Mouse (Mus musculus) hindbrain, embryonic 11.5 days (tissue): ENCODE results near the gene Lemd1. TPM values are rescaled to one million over a fixed set of nuclear protein-coding genes. Genes with fewer than 3 reads are reported as not detected.

Source experiments
- ATAC-seq: fragments of 200-750 bp; cut with Nextera tagmentation; 2 replicates; pipeline ENCODE4 v1.8.0; 2017; ENCODE audit warnings: mild to moderate bottlenecking, moderate TSS enrichment, moderate library complexity; ENCODE audit not compliant: low FRiP score
- DNase-seq: peaks from one replicate; pipeline ENCODE4 v3.0.0-alpha.2; 2015; ENCODE audit warnings: low spot score
- H3K27ac ChIP-seq: fragments of 300-500 bp; sonication (generic); 2 replicates; pipeline ENCODE4 v1.5.1; 2014; ENCODE audit warnings: mild to moderate bottlenecking, low read depth, low read length
- H3K27me3 ChIP-seq: fragments of 300-500 bp; sonication (generic); 2 replicates; pipeline ENCODE4 v1.6.1; 2014; ENCODE audit warnings: mild to moderate bottlenecking, low read length, moderate library complexity, mixed read lengths; ENCODE audit not compliant: control insufficient read depth, insufficient read depth
- H3K36me3 ChIP-seq: fragments of 300-500 bp; sonication (generic); 2 replicates; pipeline ENCODE4 v1.6.1; 2014; ENCODE audit warnings: mild to moderate bottlenecking, low read length, moderate library complexity, mixed read lengths; ENCODE audit not compliant: control insufficient read depth, insufficient read depth
- H3K4me1 ChIP-seq: fragments of 300-500 bp; sonication (generic); replicated peaks from 2 replicates; pipeline ENCODE4 v1.6.1; 2014; ENCODE audit warnings: low read length, mixed read lengths; ENCODE audit not compliant: control insufficient read depth, insufficient read depth
- H3K4me2 ChIP-seq: fragments of 300-500 bp; sonication (generic); replicated peaks from 2 replicates; pipeline ENCODE4 v1.6.1; 2014; ENCODE audit warnings: mild to moderate bottlenecking, low read depth, low read length
- H3K4me3 ChIP-seq: fragments of 300-500 bp; sonication (generic); 2 replicates; pipeline ENCODE4 v1.5.1; 2014; ENCODE audit warnings: low read depth, low read length
- H3K9ac ChIP-seq: fragments of 300-500 bp; sonication (generic); 2 replicates; pipeline ENCODE4 v1.6.1; 2014; ENCODE audit warnings: low read depth, low read length
- H3K9me3 ChIP-seq: fragments of 300-500 bp; sonication (generic); 2 replicates; pipeline ENCODE4 v1.6.1; 2016; ENCODE audit warnings: low read length; ENCODE audit not compliant: control insufficient read depth
- WGBS: fragments of 180-500 bp; shearing (Covaris S2); extraction: QIAGEN DNeasy Blood & Tissue Kit; methylation state at CpG from one replicate; pipeline ENCODE4 v1.1.7; 2014; 5-methylcytosine and 5-hydroxymethylcytosine counted together
- polyA plus RNA-seq: library from polyadenylated mRNA; unstranded; fragments of >200 nt; fragmentation: Nextera tagmentation; extraction: Ambion mirVana; gene quantifications from 2 replicates; pipeline ENCODE4 v1.2.1, GENCODE M21; 2014

The Lemd1 gene
- polyA plus RNA-seq, 1 experiment from 2014 or later: 11.3 TPM

DNA sequence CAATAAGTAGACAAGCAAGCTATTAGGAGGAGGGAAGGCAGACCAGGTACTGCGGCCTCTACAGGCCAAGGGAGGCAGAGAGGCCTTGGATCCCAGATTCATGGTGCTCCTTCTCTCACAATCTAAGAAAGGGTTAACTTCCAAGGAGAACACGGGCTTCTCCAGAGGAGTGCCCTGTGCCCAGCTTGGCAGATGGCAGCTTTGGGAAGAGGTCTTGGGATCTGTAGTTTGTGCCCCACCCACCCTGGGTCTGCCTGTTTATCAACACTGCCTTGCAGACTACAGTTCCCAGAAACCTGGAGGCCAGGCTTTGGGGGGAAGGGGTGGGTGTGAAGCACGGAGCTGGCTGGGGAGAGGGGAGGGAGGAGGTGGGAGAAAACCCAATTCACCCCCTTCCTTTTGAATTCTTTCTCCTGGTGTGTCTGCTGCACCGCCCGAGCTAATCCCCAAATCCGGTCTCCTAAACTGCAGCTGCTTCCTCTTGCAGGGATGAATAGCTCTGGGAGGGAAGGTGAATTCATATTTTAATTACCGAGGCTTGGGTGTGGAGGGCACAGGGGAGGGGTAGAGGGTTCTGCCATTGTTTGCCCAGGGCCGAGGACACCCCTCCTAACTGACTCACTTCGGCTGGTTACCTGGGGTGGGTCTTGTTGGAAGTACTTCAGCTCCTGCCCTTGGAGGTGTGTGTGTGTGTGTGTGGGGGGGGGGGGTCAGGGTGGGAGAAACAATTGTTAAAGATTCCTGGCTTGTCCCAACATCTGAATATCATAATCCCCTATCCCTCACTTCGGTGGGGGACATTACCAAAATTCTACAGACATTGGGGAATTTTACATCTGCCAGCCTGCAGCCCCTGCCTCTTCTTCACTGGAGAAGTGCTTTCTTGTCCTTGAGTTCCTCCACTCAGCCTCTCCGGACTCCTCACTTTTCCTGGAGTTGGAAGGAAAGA, 9.6 kb downstream of the Lemd1 start:
- no peaks in the 10 kb centered on the region for H3K27me3 ChIP-seq
- H3K4me1 ChIP-seq: peaks cover 17% of the 10 kb centered on the region
- H3K4me2 ChIP-seq: peak overlapping the region; percentile 22
- H3K27ac ChIP-seq: peak overlapping the region; percentile 17
- H3K9ac ChIP-seq: peak overlapping the region; percentile 5; the same call in 1 of the 2 replicates
- ATAC-seq: peak; percentile 69
- 11% methylated on average over 10 of the region's 11 CpGs for WGBS
- DNase-seq: peak; percentile 71
- H3K9me3 ChIP-seq: no peaks in the 10 kb centered on the region
- no peaks in the 10 kb centered on the region for H3K36me3 ChIP-seq
- H3K4me3 ChIP-seq: no peak overlapping the region

GRCm38 (mm10) chr1:132201511-132201860, 10.3 kb downstream of the Lemd1 start:
- Histone ChIP-seq H3K4me1 (peaks cover 16% of the 10 kb centered on the region), H3K27me3 (no peaks in the 10 kb centered on the region), H3K9me3 (no peaks in the 10 kb centered on the region), H3K27ac (peak overlapping the region; percentile 17; the same call in 1 of the 2 replicates), H3K9ac (no peak overlapping the region), H3K4me2 (no peak overlapping the region), H3K36me3 (no peaks in the 10 kb centered on the region), H3K4me3 (no peak overlapping the region)
- ATAC-seq (peak; percentile 20; the same call in 1 of the 2 replicates), DNase-seq (peak; percentile 20)
- 24% methylated on average over 4 of the region's 4 CpGs for WGBS

DNA sequence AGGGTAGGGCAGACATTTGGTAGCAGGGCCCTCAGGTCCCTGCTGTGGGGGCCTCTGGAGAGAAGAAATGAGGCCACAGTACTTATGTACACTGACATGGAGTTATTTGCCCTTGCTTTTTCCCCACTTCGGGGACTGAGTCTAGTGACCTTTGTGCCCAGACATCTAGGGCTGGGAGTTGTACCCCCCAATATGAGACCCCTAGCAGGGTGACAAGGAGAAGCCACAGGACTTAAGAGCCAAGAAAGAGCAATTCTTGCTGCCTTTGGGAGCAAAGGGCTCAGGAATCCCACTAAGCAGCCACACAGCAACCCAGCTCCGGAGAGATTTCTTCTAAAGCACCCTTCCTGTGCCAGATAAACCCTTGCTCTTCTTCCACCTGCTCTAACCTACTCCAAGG, 10.7 kb downstream of the Lemd1 start:
- ATAC-seq (no peak), DNase-seq (no peak)
- no peak overlapping the region for H3K4me3 ChIP-seq
- H3K9me3 ChIP-seq: no peaks in the 10 kb centered on the region
- no peak overlapping the region for H3K27ac ChIP-seq
- H3K4me2 ChIP-seq: no peak overlapping the region
- H3K27me3 ChIP-seq: no peaks in the 10 kb centered on the region
- peaks cover 16% of the 10 kb centered on the region for H3K4me1 ChIP-seq
- 54% methylated on average over 2 of the region's 2 CpGs for WGBS
- no peaks in the 10 kb centered on the region for H3K36me3 ChIP-seq
- H3K9ac ChIP-seq: no peak overlapping the region

DNA sequence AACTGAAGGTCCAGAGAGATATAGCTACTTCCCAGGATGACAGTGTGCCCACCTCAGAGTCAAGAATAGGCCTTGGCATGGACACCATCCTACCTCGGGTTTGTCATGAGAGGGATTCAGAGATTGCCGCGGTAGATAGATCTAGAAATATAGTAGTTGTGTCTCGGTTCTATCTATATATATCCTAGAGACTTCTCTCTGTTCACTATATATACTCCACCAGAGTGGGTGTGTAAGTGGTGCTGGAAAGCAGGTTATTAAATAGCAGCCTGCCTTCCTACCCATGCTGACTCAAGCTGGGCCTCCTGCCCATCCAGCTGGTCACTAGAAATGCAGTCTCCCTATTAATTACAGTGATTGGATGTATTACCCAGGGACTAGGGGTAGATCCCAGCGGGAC, 11.5 kb downstream of the Lemd1 start:
- Histone ChIP-seq H3K27ac (no peak overlapping the region), H3K9me3 (no peaks in the 10 kb centered on the region), H3K9ac (no peak overlapping the region), H3K36me3 (no peaks in the 10 kb centered on the region), H3K27me3 (peaks cover 2% of the 10 kb centered on the region; the same call in 1 of the 2 replicates), H3K4me1 (peaks cover 13% of the 10 kb centered on the region), H3K4me3 (no peak overlapping the region), H3K4me2 (no peak overlapping the region)
- ATAC-seq (no peak), DNase-seq (no peak)
- 92% methylated on average over 5 of the region's 5 CpGs for WGBS

DNA sequence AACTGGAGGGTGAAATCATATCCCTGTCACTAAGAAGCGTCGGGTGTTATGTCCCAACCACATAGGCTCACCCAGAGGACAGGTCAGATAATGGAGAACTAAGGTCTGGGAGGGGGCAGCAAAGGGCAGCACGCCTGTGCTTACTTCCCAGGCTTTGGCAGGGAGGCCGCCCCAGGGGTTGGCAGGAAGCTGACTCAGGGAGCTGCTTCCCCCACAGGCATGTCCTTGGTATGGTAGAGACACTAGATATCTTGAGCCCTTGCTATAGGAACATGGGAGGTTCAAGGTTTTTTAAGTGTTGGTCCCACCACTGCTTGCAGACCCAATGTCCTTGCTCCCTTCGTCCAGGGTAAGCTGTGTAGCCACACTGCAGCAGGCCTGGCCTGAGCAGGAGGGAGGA, 14.7 kb downstream of the Lemd1 start:
- H3K9ac ChIP-seq: no peak overlapping the region
- 65% methylated on average over 5 of the region's 5 CpGs for WGBS
- no peak for DNase-seq
- no peak overlapping the region for H3K4me2 ChIP-seq
- H3K4me1 ChIP-seq: peaks cover under 1% of the 10 kb centered on the region; the same call in 1 of the 2 replicates
- H3K27me3 ChIP-seq: peaks cover 2% of the 10 kb centered on the region; the same call in 1 of the 2 replicates
- no peaks in the 10 kb centered on the region for H3K36me3 ChIP-seq
- no peak for ATAC-seq
- no peak overlapping the region for H3K27ac ChIP-seq
- H3K4me3 ChIP-seq: no peak overlapping the region
- no peaks in the 10 kb centered on the region for H3K9me3 ChIP-seq

GRCm38 (mm10) chr1:132206828-132207227, 15.6 kb downstream of the Lemd1 start:
- Histone ChIP-seq H3K27me3 (peaks cover 2% of the 10 kb centered on the region; the same call in 1 of the 2 replicates), H3K27ac (no peak overlapping the region), H3K4me2 (no peak overlapping the region), H3K4me3 (no peak overlapping the region), H3K36me3 (no peaks in the 10 kb centered on the region), H3K4me1 (no peaks in the 10 kb centered on the region), H3K9me3 (no peaks in the 10 kb centered on the region), H3K9ac (no peak overlapping the region)
- no peak for ATAC-seq
- WGBS: 87% methylated on average over 3 of the region's 3 CpGs
- no peak for DNase-seq

DNA sequence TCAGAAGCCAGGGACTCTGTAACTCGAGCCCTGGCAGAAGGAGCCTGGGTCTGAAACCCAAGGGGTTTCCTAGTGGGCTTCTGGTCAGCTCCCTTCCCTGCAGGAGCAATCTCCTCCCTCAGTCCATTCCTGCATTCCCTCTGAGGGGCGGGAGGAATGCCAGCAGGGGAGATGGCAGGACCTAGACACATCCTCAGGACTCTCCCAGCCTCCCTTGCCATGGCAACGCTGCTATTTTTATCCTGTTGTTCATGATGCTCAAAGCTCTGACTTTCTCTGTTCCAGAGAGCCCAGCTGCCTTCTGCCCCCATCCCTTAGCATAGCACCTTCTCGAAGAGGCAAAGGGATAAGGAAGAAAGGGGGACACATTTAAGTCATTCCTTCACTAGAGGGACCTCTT, 16.9 kb downstream of the Lemd1 start:
- H3K27me3 ChIP-seq: peaks cover 2% of the 10 kb centered on the region; the same call in 1 of the 2 replicates
- no peaks in the 10 kb centered on the region for H3K9me3 ChIP-seq
- ATAC-seq: no peak
- H3K27ac ChIP-seq: no peak overlapping the region
- no peak overlapping the region for H3K9ac ChIP-seq
- no peak overlapping the region for H3K4me2 ChIP-seq
- DNase-seq: no peak
- H3K4me1 ChIP-seq: peaks cover 4% of the 10 kb centered on the region; the same call in 1 of the 2 replicates
- no peaks in the 10 kb centered on the region for H3K36me3 ChIP-seq
- 8% methylated on average over 4 of the region's 4 CpGs for WGBS
- H3K4me3 ChIP-seq: no peak overlapping the region

- no peak overlapping the region for H3K27ac ChIP-seq
- H3K4me1 ChIP-seq: peaks cover 4% of the 10 kb centered on the region; the same call in 1 of the 2 replicates
- WGBS: 83% methylated on average over 10 of the region's 10 CpGs
Observed at GRCm38 (mm10) chr1:132209400-132209799, 18.2 kb downstream of the Lemd1 start.

More at GRCm38 (mm10) chr1:132209400-132209799, 18.2 kb downstream of the Lemd1 start:
- Histone ChIP-seq H3K27me3 (peaks cover 2% of the 10 kb centered on the region; the same call in 1 of the 2 replicates), H3K9me3 (no peaks in the 10 kb centered on the region), H3K36me3 (no peaks in the 10 kb centered on the region), H3K4me2 (no peak overlapping the region), H3K4me3 (no peak overlapping the region), H3K9ac (no peak overlapping the region)
- ATAC-seq: no peak
- no peak for DNase-seq
